In genomic region chr2:59839755-59840154, GRCm38 (mm10) we compare ENCODE assay signal across 21 mouse cellular contexts. TPM values are rescaled to one million over a fixed set of nuclear protein-coding genes. Genes with fewer than 3 reads are reported as not detected.
A peak's percentile ranks its signal among the peaks of the same experiment; 100 is the strongest.
DNase-seq lines count a peak whose midpoint lies in the region; ATAC-seq and TF ChIP-seq lines count a peak whose summit lies in the region.
"Had no signal": no experiment of that assay in that cellular context is flagged by ENCODE, and none has a peak within 500 bp of the region (broad histone marks: within the 10 kb centered on the region; RNA-seq: fewer than 3 reads in every experiment).

No protein-coding gene starts in this region.

- no peak for TF ChIP-seq CTCF in heart, adult 2 months (IDR thresholded peaks at IDR 0.05)
- TF ChIP-seq CTCF in midbrain, postnatal 0 days (IDR thresholded peaks at IDR 0.05): no peak

- peaks cover 11% of the 10 kb centered on the region for H3K4me1 ChIP-seq in heart, adult 2 months (ENCODE audit: control insufficient read depth, insufficient read depth, low read length)
- H3K4me1 ChIP-seq in brown adipose tissue, adult 24 weeks (ENCODE audit: control insufficient read depth, insufficient read depth, insufficient read length, low read length): peaks cover 16% of the 10 kb centered on the region
- peaks cover 26% of the 10 kb centered on the region for H3K4me1 ChIP-seq in embryonic facial prominence, embryonic 15.5 days
- H3K4me1 ChIP-seq in midbrain, postnatal 0 days (ENCODE audit: insufficient read depth, low read length): 0 out of 2 replicates have a peak, but pooled peaks cover 5% of the 10 kb centered on the region

- H3K27me3 ChIP-seq in heart, adult 2 months (ENCODE audit: control insufficient read depth, insufficient read depth, low read length): no peaks in the 10 kb centered on the region
- no peaks in the 10 kb centered on the region for H3K27me3 ChIP-seq in embryonic facial prominence, embryonic 15.5 days
- no peaks in the 10 kb centered on the region for H3K27me3 ChIP-seq in midbrain, postnatal 0 days (ENCODE audit: insufficient read depth, low read length)
- H3K27me3 ChIP-seq: kidney, embryonic 15.5 days had no signal

- H3K4me3 ChIP-seq in heart, adult 2 months: no peak overlapping the region
- no peak overlapping the region for H3K4me3 ChIP-seq in brown adipose tissue, adult 24 weeks (ENCODE audit: insufficient read depth, low read depth, low read length)
- H3K4me3 ChIP-seq in embryonic facial prominence, embryonic 15.5 days (replicated peaks): no peak overlapping the region
- no peak overlapping the region for H3K4me3 ChIP-seq in midbrain, postnatal 0 days (ENCODE audit: low read depth, low read length)
- H3K4me3 ChIP-seq: erythroblast, embryonic 14.5 days; kidney, embryonic 15.5 days; left cerebral cortex, adult 2 months; myocyte had no signal

- TF ChIP-seq POLR2A in heart, adult 2 months (IDR thresholded peaks at IDR 0.05; ENCODE audit: insufficient read depth, low read depth, low read length): no peak

- no peak for DNase-seq in heart, adult 2 months
- DNase-seq in heart, postnatal 14 days: no peak
- DNase-seq in midbrain, postnatal 0 days (ENCODE audit: low spot score): no peak
- no peak for DNase-seq in ovary, postnatal 36 days (ENCODE audit: low spot score)
- DNase-seq in adrenal gland, adult 2 months: no peak
- DNase-seq: cerebellum, adult 11 months; cerebellum, postnatal 25 days; gastrocnemius, postnatal 10 days; heart, adult 18-20 months; kidney, postnatal 4 days; layer of hippocampus, adult 9-11 months; lung, adult 2 months had no signal

- WGBS in heart, adult 2 months: 90% methylated on average over 2 of the region's 2 CpGs
- WGBS in embryonic facial prominence, embryonic 15.5 days: 69% methylated on average over 2 of the region's 2 CpGs
- WGBS in midbrain, postnatal 0 days: 69% methylated on average over 2 of the region's 2 CpGs

- TF ChIP-seq EP300 in heart, adult 2 months (IDR thresholded peaks at IDR 0.05; ENCODE audit: insufficient read depth, low read depth, low read length): no peak

- no peak overlapping the region for H3K4me2 ChIP-seq in embryonic facial prominence, embryonic 15.5 days (replicated peaks)
- H3K4me2 ChIP-seq in midbrain, postnatal 0 days (ENCODE audit: low read depth, low read length, poor library complexity, severe bottlenecking): no peak overlapping the region
- H3K4me2 ChIP-seq: kidney, embryonic 15.5 days; liver, embryonic 11.5 days had no signal

- no peak overlapping the region for H3K9ac ChIP-seq in heart, adult 2 months (ENCODE audit: low read depth, low read length)
- no peak overlapping the region for H3K9ac ChIP-seq in embryonic facial prominence, embryonic 15.5 days
- no peak overlapping the region for H3K9ac ChIP-seq in midbrain, postnatal 0 days (replicated peaks; ENCODE audit: low read length, poor library complexity, severe bottlenecking)
- H3K9ac ChIP-seq: kidney, embryonic 15.5 days had no signal

- intact Hi-C loops in heart, adult 2 months (cut with DNase I): loop anchor here (5.0 kb wide), 2 partner anchors 37 to 43 kb away; partner anchors contain the start of gene Wdsub1
- intact Hi-C loops in heart, postnatal 14 days (cut with DNase I): no loop called here

- H3K9me3 ChIP-seq in embryonic facial prominence, embryonic 15.5 days (replicated peaks): no peaks in the 10 kb centered on the region
- no peaks in the 10 kb centered on the region for H3K9me3 ChIP-seq in midbrain, postnatal 0 days (ENCODE audit: low read length)
- H3K9me3 ChIP-seq: kidney, embryonic 15.5 days had no signal

- ATAC-seq in embryonic facial prominence, embryonic 15.5 days (ENCODE audit: insufficient number of reproducible peaks, low FRiP score, low TSS enrichment, low read depth): no peak
- no peak for ATAC-seq in midbrain, postnatal 0 days (ENCODE audit: low FRiP score)
- ATAC-seq: intestine, postnatal 0 days had no signal

- H3K36me3 ChIP-seq in heart, adult 2 months (ENCODE audit: control insufficient read depth, insufficient read depth, low read length): peaks cover 6% of the 10 kb centered on the region
- H3K36me3 ChIP-seq in embryonic facial prominence, embryonic 15.5 days: peaks cover 68% of the 10 kb centered on the region
- peaks cover 5% of the 10 kb centered on the region; the same call in 1 of the 2 replicates for H3K36me3 ChIP-seq in midbrain, postnatal 0 days (ENCODE audit: insufficient read depth, low read length)

- peak overlapping the region; percentile 88 for H3K27ac ChIP-seq in heart, adult 2 months
- peak overlapping the region; percentile 94 for H3K27ac ChIP-seq in brown adipose tissue, adult 24 weeks (replicated peaks; ENCODE audit: low read depth, low read length)
- H3K27ac ChIP-seq in embryonic facial prominence, embryonic 15.5 days (replicated peaks): peak overlapping the region; percentile 34; the same call in 1 of the 2 replicates
- peak overlapping the region; percentile 4; the same call in 1 of the 2 replicates for H3K27ac ChIP-seq in midbrain, postnatal 0 days (ENCODE audit: low read depth, low read length)
- H3K27ac ChIP-seq: stomach, postnatal 0 days had no signal

- no peaks in the 10 kb centered on the region for H3K79me2 ChIP-seq in heart, adult 2 months (replicated peaks; ENCODE audit: control insufficient read depth, insufficient read depth, low read length)

RNA-seq across cellular contexts. Expression of gene Wdsub1, which starts 42.6 kb away (rescaled TPM):
- 10 to 100 TPM; 21.4 to 22.1 TPM for total RNA-seq in heart, adult 2 months (2021)
- polyA plus RNA-seq in heart, adult 2 months (2012; rRNA removed): 47.7 and 65.8 TPM in 2 replicates
- 10 to 100 TPM; 23.0 to 25.3 TPM for total RNA-seq in heart, postnatal 14 days (2021)
- 9.9 and 15.6 TPM in 2 replicates for polyA plus RNA-seq in brown adipose tissue, adult 24 weeks (2012; ENCODE audit: insufficient read depth, insufficient read length, missing spikeins)
- polyA plus RNA-seq in embryonic facial prominence, embryonic 15.5 days (2015; fragmentation: Nextera tagmentation; extraction: Ambion mirVana): 42.3 and 49.6 TPM in 2 replicates
- 28.6 and 67.0 TPM in 2 replicates for total RNA-seq in midbrain, postnatal 0 days (2014; rRNA removed)
- polyA plus RNA-seq in midbrain, postnatal 0 days (2015; fragmentation: Nextera tagmentation; extraction: Ambion mirVana): 21.3 and 23.6 TPM in 2 replicates
- total RNA-seq in adrenal gland, adult 2 months (2021): 10 to 100 TPM; 12.6 to 23.5 TPM
- polyA plus RNA-seq in adrenal gland, adult 2 months (2012; rRNA removed): 76.3 and 87.6 TPM in 2 replicates

Comparison
In these comparisons a context has a peak if more than half of its experiments do, and no peak if none do; other contexts are left out.
1. H3K27ac ChIP-seq: peak in every context shown above with its lines; median percentile 94 in brown adipose tissue, adult 24 weeks; 88 in heart, adult 2 months; 34 in embryonic facial prominence, embryonic 15.5 days; 4 in midbrain, postnatal 0 days.